Mouse (Mus musculus): ENCODE measurements at regions not wholly inside any gene's neighbourhood (a gene's known extent, or its start where the extent isn't known, plus 50 kb on each side); places are given as distances from the start of the nearest gene placed in this dataset.

DNA sequence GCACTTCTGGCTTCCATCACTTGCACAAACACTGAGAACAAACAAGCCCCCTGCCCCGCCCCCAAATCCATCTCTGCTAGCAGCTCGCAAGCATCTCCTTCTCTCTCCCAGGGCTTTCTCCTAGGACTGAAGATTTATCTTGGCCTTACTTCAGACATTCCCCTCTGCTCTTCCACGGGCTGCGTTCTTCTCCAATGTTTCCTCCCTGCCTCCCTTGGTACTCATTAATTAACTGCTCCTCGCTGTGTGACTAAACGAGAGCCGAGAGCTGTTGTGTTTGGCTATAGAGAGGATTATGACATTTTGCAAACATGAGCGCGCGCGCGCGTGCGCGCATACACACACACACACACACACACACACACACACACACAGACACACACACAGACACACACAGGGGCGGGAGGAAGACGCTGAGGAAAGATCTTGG, 164.8 kb upstream of the Ptbp2 start:
- Histone ChIP-seq H3K4me2 (ENCODE audit: low read depth) (no peak overlapping the region), H3ac (ENCODE audit: control insufficient read depth, insufficient read length) (no peak overlapping the region), H3K27me3 (ENCODE audit: control insufficient read depth, insufficient read depth, insufficient read length) (no peaks in the 10 kb centered on the region), H3K36me3 (ENCODE audit: control insufficient read depth, insufficient read depth) (no peaks in the 10 kb centered on the region), H3K79me2 (ENCODE audit: control insufficient read depth, insufficient read depth) (no peaks in the 10 kb centered on the region), H3K4me3 (no peak overlapping the region)
- TF ChIP-seq USF1 (IDR thresholded peaks at IDR 0.05; ENCODE audit: low read depth): no peak
- TF ChIP-seq TCF12 (IDR thresholded peaks at IDR 0.05; ENCODE audit: insufficient read depth, poor library complexity, severe bottlenecking): no peak
- TF ChIP-seq CEBPB (IDR thresholded peaks at IDR 0.05; ENCODE audit: insufficient read depth, poor library complexity, severe bottlenecking): no peak
- no peak for TF ChIP-seq TCF3 (IDR thresholded peaks at IDR 0.05; ENCODE audit: insufficient read length, low read depth)
- no peak for TF ChIP-seq REST (IDR thresholded peaks at IDR 0.05; ENCODE audit: insufficient read depth, insufficient read length)
- no peak for TF ChIP-seq MAX (IDR thresholded peaks at IDR 0.05; ENCODE audit: low read depth)
- TF ChIP-seq MYOG (IDR thresholded peaks at IDR 0.05; ENCODE audit: control insufficient read depth in 1 of 3, insufficient read depth in 1 of 3, insufficient read length in 2 of 3, low read depth in 2 of 3): no peak
- TF ChIP-seq E2F4 (IDR thresholded peaks at IDR 0.05; ENCODE audit: insufficient read depth): no peak
- no peak for TF ChIP-seq POLR2AphosphoS2 (IDR thresholded peaks at IDR 0.05; ENCODE audit: insufficient read length, low read depth)
- no peak for TF ChIP-seq POLR2A (IDR thresholded peaks at IDR 0.05; ENCODE audit: insufficient read length, low read depth)
- no peak for TF ChIP-seq MYOD1 (IDR thresholded peaks at IDR 0.05; ENCODE audit: control insufficient read depth in 1 of 3, insufficient read length in 2 of 3, low read depth in 2 of 3)
- no peak for TF ChIP-seq SRF (IDR thresholded peaks at IDR 0.05; ENCODE audit: control insufficient read depth, insufficient read length, low read depth)

DNA sequence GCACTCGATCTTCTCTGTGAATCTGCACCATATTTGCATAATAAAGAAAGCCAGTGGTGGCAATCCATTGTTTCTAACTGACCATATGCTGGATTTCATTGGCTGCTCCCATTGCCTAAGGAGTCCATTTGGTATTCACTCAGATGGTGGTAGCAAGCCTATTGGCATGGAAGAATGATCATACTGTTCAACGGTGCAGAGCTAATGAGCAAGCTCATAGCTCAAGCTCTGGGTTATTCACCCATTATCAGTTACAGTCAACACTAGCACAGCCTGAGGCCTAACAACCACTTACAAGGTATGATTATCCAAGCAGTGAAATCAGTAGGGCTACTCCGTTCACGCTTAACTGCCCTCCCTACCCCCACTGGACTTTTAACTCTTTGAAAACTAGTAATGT, 162.9 kb upstream of the Ptbp2 start:
- Histone ChIP-seq H3ac (ENCODE audit: control insufficient read depth, insufficient read length) (no peak overlapping the region), H3K27me3 (ENCODE audit: control insufficient read depth, insufficient read depth, insufficient read length) (no peaks in the 10 kb centered on the region), H3K36me3 (ENCODE audit: control insufficient read depth, insufficient read depth) (no peaks in the 10 kb centered on the region), H3K4me3 (no peak overlapping the region), H3K79me2 (ENCODE audit: control insufficient read depth, insufficient read depth) (no peaks in the 10 kb centered on the region), H3K4me2 (ENCODE audit: low read depth) (no peak overlapping the region)
- TF ChIP-seq MYOG (IDR thresholded peaks at IDR 0.05; ENCODE audit: control insufficient read depth in 1 of 3, insufficient read depth in 1 of 3, insufficient read length in 2 of 3, low read depth in 2 of 3): no peak
- no peak for TF ChIP-seq SRF (IDR thresholded peaks at IDR 0.05; ENCODE audit: control insufficient read depth, insufficient read length, low read depth)
- no peak for TF ChIP-seq E2F4 (IDR thresholded peaks at IDR 0.05; ENCODE audit: insufficient read depth)
- no peak for TF ChIP-seq POLR2A (IDR thresholded peaks at IDR 0.05; ENCODE audit: insufficient read length, low read depth)
- TF ChIP-seq MAX (IDR thresholded peaks at IDR 0.05; ENCODE audit: low read depth): no peak
- no peak for TF ChIP-seq TCF3 (IDR thresholded peaks at IDR 0.05; ENCODE audit: insufficient read length, low read depth)

DNA sequence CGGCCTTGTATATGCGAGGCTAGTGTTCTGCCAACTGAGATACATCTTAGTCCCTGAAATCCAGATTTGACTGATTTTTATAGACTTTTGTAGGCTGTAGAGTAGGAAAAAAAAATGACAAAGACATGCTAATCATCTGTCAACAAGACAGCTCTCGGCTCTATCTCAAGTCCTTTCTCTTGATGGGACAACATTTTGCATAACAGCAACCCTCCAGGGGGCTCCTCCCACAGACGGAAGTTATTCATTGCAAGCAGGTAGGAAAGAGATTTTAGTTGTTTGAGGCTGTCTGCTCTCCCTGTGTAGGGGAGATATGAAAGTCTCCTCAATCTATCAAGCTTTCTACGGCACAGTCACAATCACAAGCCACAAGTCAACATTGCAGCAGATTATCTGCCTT, 159.8 kb upstream of the Ptbp2 start:
- no peaks in the 10 kb centered on the region for H3K27me3 ChIP-seq (ENCODE audit: control insufficient read depth, insufficient read depth, insufficient read length)
- H3K36me3 ChIP-seq (ENCODE audit: control insufficient read depth, insufficient read depth): no peaks in the 10 kb centered on the region
- no peak overlapping the region for H3ac ChIP-seq (ENCODE audit: control insufficient read depth, insufficient read length)
- no peaks in the 10 kb centered on the region for H3K79me2 ChIP-seq (ENCODE audit: control insufficient read depth, insufficient read depth)
- TF ChIP-seq TCF3 (IDR thresholded peaks at IDR 0.05; ENCODE audit: insufficient read length, low read depth): no peak
- no peak overlapping the region for H3K4me2 ChIP-seq (ENCODE audit: low read depth)
- no peak overlapping the region for H3K4me3 ChIP-seq

DNA sequence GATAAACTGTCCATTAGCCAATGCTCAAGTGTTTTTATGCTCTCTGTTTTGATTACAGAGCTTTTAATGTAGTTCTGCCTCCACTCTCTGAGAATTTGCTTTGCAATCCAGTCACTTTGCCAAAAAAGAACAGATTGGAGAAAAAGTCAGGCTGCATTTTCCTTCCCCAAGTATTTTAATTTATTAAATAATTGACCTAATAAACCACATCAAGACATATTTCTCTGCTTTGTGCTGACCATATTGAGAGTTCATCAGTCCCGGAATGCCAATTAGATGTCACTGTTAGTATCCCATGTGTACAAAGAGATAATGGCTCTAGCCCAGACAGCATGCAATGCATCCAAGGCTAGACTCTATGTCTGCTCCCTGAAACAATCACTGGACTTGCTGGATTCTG, 154.8 kb upstream of the Ptbp2 start:
- Histone ChIP-seq H3K79me2 (ENCODE audit: control insufficient read depth, insufficient read depth) (no peaks in the 10 kb centered on the region), H3K36me3 (ENCODE audit: control insufficient read depth, insufficient read depth) (no peaks in the 10 kb centered on the region), H3K27me3 (ENCODE audit: control insufficient read depth, insufficient read depth, insufficient read length) (no peaks in the 10 kb centered on the region), H3ac (ENCODE audit: control insufficient read depth, insufficient read length) (no peak overlapping the region), H3K4me3 (no peak overlapping the region), H3K4me2 (ENCODE audit: low read depth) (no peak overlapping the region)
- no peak for TF ChIP-seq MYOG (IDR thresholded peaks at IDR 0.05; ENCODE audit: control insufficient read depth in 1 of 3, insufficient read depth in 1 of 3, insufficient read length in 2 of 3, low read depth in 2 of 3)

DNA sequence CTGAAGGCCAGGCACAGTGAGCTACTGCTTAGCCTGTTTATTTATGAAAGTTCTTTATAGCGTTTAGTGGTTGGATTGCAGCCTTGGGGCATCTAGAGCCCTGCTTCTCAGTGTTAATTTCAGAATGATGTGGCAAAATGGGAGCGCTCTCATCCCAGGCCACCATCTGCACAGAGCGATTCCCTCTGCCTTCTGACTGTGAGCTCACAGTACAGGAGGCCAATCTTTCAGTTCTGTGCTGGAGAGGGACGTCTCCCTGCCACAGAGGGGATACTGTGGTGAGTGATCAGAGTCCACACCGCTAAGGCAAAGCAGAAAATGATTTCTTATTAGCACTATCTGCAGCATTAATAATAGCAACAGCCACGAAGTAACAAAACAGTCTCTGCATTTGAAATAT, 154.2 kb upstream of the Ptbp2 start:
- H3ac ChIP-seq (ENCODE audit: control insufficient read depth, insufficient read length): no peak overlapping the region
- H3K36me3 ChIP-seq (ENCODE audit: control insufficient read depth, insufficient read depth): no peaks in the 10 kb centered on the region
- H3K4me3 ChIP-seq: no peak overlapping the region
- no peaks in the 10 kb centered on the region for H3K27me3 ChIP-seq (ENCODE audit: control insufficient read depth, insufficient read depth, insufficient read length)
- H3K79me2 ChIP-seq (ENCODE audit: control insufficient read depth, insufficient read depth): no peaks in the 10 kb centered on the region
- no peak overlapping the region for H3K4me2 ChIP-seq (ENCODE audit: low read depth)
- TF ChIP-seq TCF12 (IDR thresholded peaks at IDR 0.05; ENCODE audit: insufficient read depth, poor library complexity, severe bottlenecking): no peak
- no peak for TF ChIP-seq POLR2AphosphoS2 (IDR thresholded peaks at IDR 0.05; ENCODE audit: insufficient read length, low read depth)
- TF ChIP-seq E2F4 (IDR thresholded peaks at IDR 0.05; ENCODE audit: insufficient read depth): no peak
- no peak for TF ChIP-seq SRF (IDR thresholded peaks at IDR 0.05; ENCODE audit: control insufficient read depth, insufficient read length, low read depth)
- TF ChIP-seq REST (IDR thresholded peaks at IDR 0.05; ENCODE audit: insufficient read depth, insufficient read length): no peak
- no peak for TF ChIP-seq MYOD1 (IDR thresholded peaks at IDR 0.05; ENCODE audit: control insufficient read depth in 1 of 3, insufficient read length in 2 of 3, low read depth in 2 of 3)
- TF ChIP-seq MAX (IDR thresholded peaks at IDR 0.05; ENCODE audit: low read depth): no peak
- no peak for TF ChIP-seq MYOG (IDR thresholded peaks at IDR 0.05; ENCODE audit: control insufficient read depth in 1 of 3, insufficient read depth in 1 of 3, insufficient read length in 2 of 3, low read depth in 2 of 3)
- TF ChIP-seq POLR2A (IDR thresholded peaks at IDR 0.05; ENCODE audit: insufficient read length, low read depth): no peak
- no peak for TF ChIP-seq TCF3 (IDR thresholded peaks at IDR 0.05; ENCODE audit: insufficient read length, low read depth)
- no peak for TF ChIP-seq CEBPB (IDR thresholded peaks at IDR 0.05; ENCODE audit: insufficient read depth, poor library complexity, severe bottlenecking)
